Mouse (Mus musculus) Patski (cell line): ENCODE measurements at regions not wholly inside any gene's neighbourhood (a gene's known extent, or its start where the extent isn't known, plus 50 kb on each side); places are given as distances from the start of the nearest gene placed in this dataset.

Experiments
- ATAC-seq: fragments of 100-300 bp; one replicate; pipeline ENCODE4 v1.8.0; 2021
- CTCF ChIA-PET: fragments of 350-600 bp; sonication (Branson Sonifier 250); formaldehyde crosslinking; loops from one replicate; lab custom pipeline; 2022; ENCODE audit warnings: inconsistent platforms; lab: Charles Lee
- POLR2A ChIA-PET: fragments of 350-600 bp; sonication (Branson Sonifier 250); formaldehyde crosslinking; loops from one replicate; lab custom pipeline; 2022; ENCODE audit warnings: antibody characterized with exemption, inconsistent platforms; lab: Charles Lee
- DNase-seq: peaks from one replicate; pipeline ENCODE4 v3.0.0-alpha.2; 2011; ENCODE audit warnings: low read depth, low spot score
- H3K27me3 ChIP-seq: fragments of 371-371 bp; one replicate; pipeline ENCODE4 v1.5.1; 2021
- CTCF ChIP-seq: fragments of 100-300 bp; IDR thresholded peaks from one replicate; pipeline ENCODE4 v1.5.1; 2021
- in situ Hi-C: fragments of 300-500 bp; cut with MboI; formaldehyde crosslinking; loops from 3 replicates; pipeline ENCODE4 v1.11.1; 2018; ENCODE audit warnings: low pct_unique_long_range_greater_than_20kb, mixed read lengths

DNA sequence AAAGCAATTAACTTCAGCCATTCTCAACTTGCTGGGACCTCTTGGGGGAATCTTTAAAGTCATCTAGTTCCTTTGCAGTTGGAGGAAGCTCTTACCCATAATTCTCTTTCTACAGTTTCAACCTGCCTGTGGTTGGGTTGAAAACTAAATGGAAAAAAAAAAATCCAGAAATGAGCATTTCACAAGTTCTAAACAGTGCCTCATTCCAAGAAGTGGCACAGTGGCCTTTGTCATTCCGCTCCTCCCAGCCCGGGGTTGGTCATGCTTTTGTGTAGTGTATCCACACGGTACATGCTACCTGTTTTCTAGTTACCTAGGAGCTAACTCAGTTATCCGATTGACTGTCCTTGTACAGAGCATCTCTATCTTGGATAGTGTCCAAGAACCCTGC, 90.8 kb upstream of the Gpr12 start:
- TF ChIP-seq CTCF = no peak
- ATAC-seq = no peak
- H3K27me3 ChIP-seq = no peaks in the 10 kb centered on the region
- POLR2A ChIA-PET = interaction anchor here (0.6 to 4.8 kb wide), 14 partner anchors 12 to 229 kb away, joined by 3 to 37 read pairs (median 7); partner anchors contain the start of genes Rasl11a and Rpl21
- CTCF ChIA-PET = interaction anchor here (0.6 to 9.7 kb wide), 19 partner anchors 13 to 643 kb away, joined by 3 to 165 read pairs (median 6); partner anchors contain the start of gene Rasl11a
- no peak for DNase-seq
- in situ Hi-C loops = loop anchor here (25.0 kb wide), 1 partner anchor 1036 kb away; no protein-coding TSS in a partner anchor

DNA sequence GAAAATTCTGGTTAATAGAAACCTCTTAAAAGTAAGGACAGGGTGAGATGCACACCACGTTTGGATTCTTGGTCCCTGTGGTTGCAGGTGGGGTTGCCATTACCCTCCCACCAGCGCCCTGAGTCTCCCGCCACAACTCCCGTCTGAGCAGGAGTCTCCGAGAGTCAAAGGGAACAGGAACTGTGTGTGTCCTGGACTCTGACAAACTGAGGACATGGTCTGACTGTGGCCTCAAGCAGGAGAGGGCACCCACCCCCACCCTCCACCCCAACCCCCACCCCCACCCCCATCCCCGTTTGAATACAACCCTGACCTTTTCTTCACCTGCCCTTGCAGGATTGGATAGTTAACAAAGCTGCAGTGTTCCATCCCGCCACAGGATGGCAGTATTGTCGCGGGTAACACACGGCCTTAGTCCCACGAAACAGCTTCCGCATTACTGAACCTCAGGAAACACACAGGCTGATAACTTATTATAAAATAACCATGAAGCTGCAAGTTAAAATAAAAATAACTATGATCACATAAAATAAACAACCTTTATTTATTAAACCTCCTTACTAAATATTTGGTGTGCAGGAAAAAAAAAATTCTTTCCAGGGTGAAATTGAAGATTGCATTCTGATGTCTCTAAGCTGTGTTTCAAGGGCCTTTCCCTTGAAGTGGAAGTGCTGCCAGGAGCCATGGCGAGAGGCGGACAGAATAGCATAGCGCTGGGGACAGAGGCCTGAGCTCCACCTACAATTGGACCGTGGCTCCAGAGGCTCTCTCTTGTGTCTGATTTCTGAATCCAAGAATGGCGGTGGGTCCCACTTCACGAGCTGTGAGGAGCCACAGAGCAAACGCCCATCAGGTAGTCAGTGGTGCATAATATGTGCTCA, 90.2 kb upstream of the Gpr12 start:
- ATAC-seq (peak; percentile 57), DNase-seq (peak; percentile 72)
- in situ Hi-C loops = loop anchor here (25.0 kb wide), 1 partner anchor 1037 kb away; no protein-coding TSS in a partner anchor
- ChIA-PET CTCF (interaction anchor here (0.6 to 9.7 kb wide), 19 partner anchors 13 to 644 kb away, joined by 3 to 165 read pairs (median 6); partner anchors contain the start of gene Rasl11a), POLR2A (interaction anchor here (0.6 to 4.8 kb wide), 13 partner anchors 12 to 231 kb away, joined by 3 to 37 read pairs (median 8); partner anchors contain the start of genes Rasl11a and Rpl21)
- TF ChIP-seq CTCF = peak; percentile 94
- no peaks in the 10 kb centered on the region for H3K27me3 ChIP-seq

DNA sequence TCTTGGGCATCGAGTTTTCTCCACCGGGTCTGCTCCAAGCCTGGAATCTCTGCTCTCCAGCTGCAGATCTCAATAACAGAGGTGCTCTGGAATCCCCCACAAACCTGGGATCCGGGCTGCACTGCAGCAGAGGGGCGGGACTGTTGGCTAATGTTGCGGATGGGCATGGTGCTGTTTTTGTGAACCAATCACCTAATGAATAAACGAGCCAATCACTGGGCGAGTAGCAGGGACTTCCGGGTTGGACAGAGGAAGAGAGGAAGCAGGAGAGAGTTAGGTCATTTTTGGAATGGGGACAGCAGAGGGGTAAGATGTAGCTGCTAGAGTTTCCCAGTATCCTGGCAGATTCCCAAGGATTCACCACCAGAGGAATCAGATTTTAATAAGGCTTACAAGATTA, 76.7 kb upstream of the Gpr12 start:
- in situ Hi-C loops = loop anchor here (25.0 kb wide), 1 partner anchor 576 kb away; no protein-coding TSS in a partner anchor
- DNase-seq (no peak), ATAC-seq (no peak)
- ChIA-PET POLR2A (no interaction called here), CTCF (no interaction called here)
- no peak for TF ChIP-seq CTCF
- peaks cover 7% of the 10 kb centered on the region for H3K27me3 ChIP-seq

DNA sequence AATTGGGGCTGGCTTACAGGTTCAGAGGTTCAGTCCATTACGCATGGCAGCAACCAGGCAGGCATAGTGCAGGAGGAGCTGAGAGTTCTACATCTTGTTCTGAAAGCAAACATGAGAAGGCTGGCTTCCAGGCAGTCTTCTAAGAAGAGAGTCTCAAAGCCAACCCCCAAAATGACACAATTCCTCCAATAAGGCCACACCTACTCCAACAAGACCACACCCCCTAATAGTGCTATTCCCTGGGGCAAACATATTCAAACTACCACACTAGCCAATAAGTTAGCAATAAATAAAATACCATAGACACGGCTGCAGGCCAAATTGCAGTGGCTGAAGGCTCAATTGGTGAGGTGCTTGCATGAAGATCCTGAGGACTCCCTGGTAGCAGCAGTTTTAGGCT, 72.2 kb upstream of the Gpr12 start:
- peaks cover 32% of the 10 kb centered on the region for H3K27me3 ChIP-seq
- TF ChIP-seq CTCF = no peak
- in situ Hi-C loops = loop anchor here (25.0 kb wide), 1 partner anchor 580 kb away; no protein-coding TSS in a partner anchor
- ChIA-PET CTCF (no interaction called here), POLR2A (no interaction called here)
- ATAC-seq (no peak), DNase-seq (no peak)

DNA sequence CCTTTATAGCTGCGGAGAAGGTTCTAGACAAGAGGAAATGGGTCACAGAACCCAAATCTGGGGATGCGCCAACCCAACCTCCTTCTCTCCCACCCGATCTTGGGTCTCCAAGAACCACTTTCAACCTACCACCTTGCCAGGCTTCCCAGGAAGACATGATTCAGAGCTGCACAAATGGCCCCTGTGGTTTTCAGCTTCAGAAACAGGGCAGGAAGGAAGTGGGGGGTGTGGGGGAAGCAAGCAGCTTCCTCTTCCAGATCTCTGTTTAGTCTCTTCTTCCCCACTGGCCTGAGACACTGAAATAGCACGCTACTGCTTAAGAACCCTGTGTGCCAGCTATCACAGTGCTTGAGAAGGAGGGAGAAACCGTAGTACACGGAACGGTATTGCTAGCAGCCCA, 70.4 kb upstream of the Gpr12 start:
- ChIA-PET POLR2A (no interaction called here), CTCF (no interaction called here)
- peaks cover 32% of the 10 kb centered on the region for H3K27me3 ChIP-seq
- ATAC-seq (no peak), DNase-seq (no peak)
- in situ Hi-C loops = loop anchor here (25.0 kb wide), 1 partner anchor 582 kb away; no protein-coding TSS in a partner anchor
- TF ChIP-seq CTCF = no peak

DNA sequence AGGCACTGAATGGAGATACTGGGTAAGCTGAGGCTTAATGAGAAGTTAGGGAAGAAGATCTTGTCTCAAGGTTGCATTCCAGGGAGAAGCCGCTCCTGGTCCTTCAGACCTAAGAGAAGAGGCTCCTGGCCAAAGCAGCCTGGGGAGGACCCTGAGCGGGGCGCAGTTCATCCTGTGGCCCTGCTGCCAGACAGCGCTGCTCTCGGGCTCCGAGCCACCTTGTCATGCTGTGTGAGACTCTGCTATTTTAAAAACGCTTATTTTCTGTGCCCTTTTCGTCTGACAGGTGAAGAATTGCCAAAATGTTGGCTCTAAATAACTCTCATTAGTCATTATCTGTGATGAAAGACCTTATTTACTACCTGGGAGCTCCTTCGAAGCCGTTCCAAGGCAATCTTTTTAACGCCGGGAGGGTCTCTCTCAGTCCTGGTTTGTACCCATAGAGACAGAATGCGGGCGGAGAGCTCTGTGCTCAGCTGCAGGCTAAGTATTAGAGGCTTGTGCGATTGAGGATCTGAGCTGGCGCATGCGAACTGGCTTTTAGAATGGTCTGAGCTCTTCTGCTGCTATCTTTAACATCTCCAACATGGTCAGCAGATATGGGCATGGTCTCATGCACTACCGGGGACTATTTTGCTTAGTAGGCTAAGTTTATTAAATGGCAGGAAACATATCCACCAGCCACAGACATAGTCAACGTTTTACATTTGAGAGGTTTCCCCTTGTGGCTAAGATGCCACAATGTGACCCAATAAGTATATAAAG, 68.8 kb upstream of the Gpr12 start:
- POLR2A ChIA-PET = no interaction called here
- no peak for ATAC-seq
- DNase-seq = no peak
- H3K27me3 ChIP-seq = peaks cover 32% of the 10 kb centered on the region
- in situ Hi-C loops = loop anchor here (25.0 kb wide), 1 partner anchor 583 kb away; no protein-coding TSS in a partner anchor
- TF ChIP-seq CTCF = no peak
- CTCF ChIA-PET = no interaction called here

DNA sequence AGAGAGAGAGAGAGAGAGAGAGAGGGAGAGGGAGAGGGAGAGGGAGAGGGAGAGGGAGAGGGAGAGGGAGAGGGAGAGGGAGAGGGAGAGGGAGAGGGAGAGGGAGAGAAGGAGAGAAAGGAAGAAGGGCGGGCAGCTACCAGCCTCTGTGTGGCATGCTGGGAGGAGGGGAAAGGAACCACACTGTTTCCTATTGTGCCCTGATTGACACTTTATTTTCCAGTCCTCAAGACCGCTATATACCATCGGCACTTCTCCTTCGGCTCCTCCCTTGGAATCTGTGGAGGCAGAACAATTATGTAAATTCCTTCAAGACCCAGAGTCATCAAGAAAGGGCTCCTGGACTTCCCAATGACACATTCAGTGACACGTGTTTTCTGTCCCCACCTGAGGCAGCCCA, 67.8 kb upstream of the Gpr12 start:
- ChIA-PET CTCF (no interaction called here), POLR2A (no interaction called here)
- ATAC-seq (no peak), DNase-seq (no peak)
- no peak for TF ChIP-seq CTCF
- H3K27me3 ChIP-seq = peaks cover 33% of the 10 kb centered on the region
- in situ Hi-C loops = loop anchor here (25.0 kb wide), 1 partner anchor 584 kb away; no protein-coding TSS in a partner anchor

DNA sequence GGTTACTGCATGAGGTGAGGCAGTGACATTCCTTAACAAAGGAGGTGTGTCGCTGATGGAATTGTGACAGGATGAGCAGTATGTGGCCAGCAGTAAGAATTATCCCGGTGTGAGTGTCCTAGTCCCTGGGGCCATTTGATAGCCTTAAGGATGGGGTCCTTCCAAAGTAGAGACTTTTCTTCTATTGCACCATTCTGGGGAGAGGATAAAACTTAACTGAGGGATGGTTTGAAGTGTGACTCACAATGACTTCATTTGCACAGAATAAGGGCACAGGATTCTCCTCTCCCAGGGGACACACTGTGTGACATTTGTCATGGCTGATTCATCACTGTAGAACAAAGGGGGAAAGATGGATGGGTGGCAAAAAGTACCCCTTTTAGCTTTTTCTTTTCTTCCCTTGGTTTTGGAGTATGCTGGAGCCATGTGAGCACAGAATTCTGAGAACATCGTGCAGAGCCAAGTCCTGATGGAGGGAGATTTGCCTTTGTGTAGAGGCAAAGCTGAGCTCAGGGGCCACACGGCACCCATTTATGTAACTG, 63.6 kb upstream of the Gpr12 start:
- DNase-seq (no peak), ATAC-seq (no peak)
- in situ Hi-C loops = no loop called here
- CTCF ChIA-PET = no interaction called here
- POLR2A ChIA-PET = no interaction called here
- no peak for TF ChIP-seq CTCF
- H3K27me3 ChIP-seq = peaks cover 8% of the 10 kb centered on the region

DNA sequence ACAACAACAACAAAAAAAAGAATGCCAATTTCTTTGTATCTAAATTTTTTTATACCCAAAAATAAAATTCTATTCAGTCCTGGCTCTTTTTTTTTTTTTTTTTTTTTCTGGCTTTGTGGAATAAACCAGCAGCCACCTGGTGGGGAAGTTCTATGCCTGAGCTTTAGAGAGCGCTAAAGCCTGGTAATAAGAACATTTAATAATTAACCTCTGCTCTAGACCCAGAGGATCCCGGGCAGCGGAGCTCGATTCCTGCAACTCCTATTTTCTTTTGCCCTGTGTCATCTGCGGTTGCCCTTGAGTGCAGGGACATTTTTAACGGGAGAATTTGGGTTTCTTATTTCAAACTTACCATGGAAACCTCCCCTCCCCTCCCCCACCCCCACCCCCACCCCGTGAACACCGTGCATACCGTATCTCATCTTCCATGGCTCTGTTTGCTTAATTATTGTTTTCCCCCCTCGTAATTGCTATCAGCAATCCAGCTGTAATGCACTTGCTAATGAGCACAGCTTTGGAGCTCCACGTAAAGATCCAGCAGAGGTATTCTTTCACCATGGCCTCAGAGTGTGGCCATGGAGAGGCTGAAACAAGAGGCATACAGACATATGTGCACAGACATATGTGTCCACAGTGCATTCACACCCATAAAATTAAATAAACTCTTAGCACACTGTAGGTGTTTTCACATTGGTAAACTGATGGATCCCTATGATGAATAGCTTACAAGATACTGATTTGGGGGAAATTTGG, 62.8 kb upstream of the Gpr12 start:
- ATAC-seq (no peak), DNase-seq (no peak)
- no peak for TF ChIP-seq CTCF
- ChIA-PET CTCF (no interaction called here), POLR2A (no interaction called here)
- H3K27me3 ChIP-seq = peaks cover 4% of the 10 kb centered on the region
- in situ Hi-C loops = no loop called here
